Mouse (Mus musculus): Measurements from ENCODE around the gene Gm20388.

DNA sequence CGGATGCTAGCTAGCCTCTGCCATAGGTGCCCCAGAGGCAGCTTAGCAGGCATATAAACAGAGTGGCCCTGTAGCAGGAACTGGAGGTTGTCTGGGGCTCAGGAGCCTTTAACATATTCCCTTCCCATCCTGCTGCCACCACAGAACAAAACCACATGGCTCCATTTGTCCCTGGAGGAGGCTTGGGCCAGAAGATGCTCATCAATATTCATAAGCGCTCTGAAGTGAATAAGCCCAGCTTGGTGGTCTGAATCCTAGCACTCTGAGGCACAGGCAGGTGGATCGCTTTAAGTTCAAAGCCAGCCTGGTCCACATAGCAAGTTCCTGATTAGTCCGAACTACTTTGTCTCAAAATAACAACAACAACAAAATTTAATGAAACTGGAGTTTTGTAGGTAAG lies 22.6 kb upstream of the Gm20388 start:
- no peak for TF ChIP-seq CTCF (IDR thresholded peaks at IDR 0.05; ENCODE audit: borderline replicate concordance, extremely low read depth, insufficient read depth, insufficient read length)
- TF ChIP-seq POLR2A (IDR thresholded peaks at IDR 0.05; ENCODE audit: borderline replicate concordance, extremely low read depth, insufficient read depth, insufficient read length, poor library complexity, severe bottlenecking) = no peak

Data from brain, embryonic 14.5 days (tissue).